Mouse (Mus musculus): Measurements from ENCODE around the gene Gm3402. TPM values are rescaled to one million over a fixed set of nuclear protein-coding genes. Genes with fewer than 3 reads are reported as not detected.
A peak's percentile ranks its signal among the peaks of the same experiment; 100 is the strongest.
"Not testable (repeated sequence)": the region's sequence is repeated elsewhere in the genome, so short reads cannot be mapped to it uniquely, and the experiment has no call there.

Gm3402 gene
- total and polyA plus RNA-seq, 2 experiments from 2014 or later, result not detected

DNA sequence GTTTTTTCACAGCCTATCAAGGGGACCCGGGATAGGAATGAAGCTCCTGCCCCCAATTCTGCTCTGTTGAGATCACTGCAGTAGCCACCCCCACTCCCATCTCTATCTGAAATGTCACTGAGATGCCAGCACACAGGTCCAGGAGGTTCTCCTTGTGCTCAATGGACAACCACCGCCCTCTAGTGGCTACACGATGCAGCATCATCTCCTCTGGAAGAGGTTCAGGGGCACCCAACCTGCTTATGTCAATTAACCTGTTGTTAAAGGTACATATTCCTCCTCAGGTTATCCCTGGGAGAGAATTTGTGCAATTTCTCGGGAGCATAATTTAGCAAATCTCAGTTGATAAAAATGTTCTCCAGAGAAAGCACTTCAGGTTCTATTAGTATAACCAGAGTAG is 25.0 kb upstream of the Gm3402 start:
- H3K4me1 ChIP-seq (ENCODE audit: insufficient read depth, low read length); H3K9me3 ChIP-seq (ENCODE audit: low read length); H3K27me3 ChIP-seq (ENCODE audit: insufficient read depth, low read length); H3K36me3 ChIP-seq (ENCODE audit: insufficient read depth, low read length); H3K4me3 ChIP-seq (ENCODE audit: low read length); ATAC-seq; H3K27ac ChIP-seq; H3K4me2 ChIP-seq (ENCODE audit: low read depth, low read length); H3K9ac ChIP-seq (replicated peaks; ENCODE audit: low read length): not testable (repeated sequence)
- peak; percentile 60 for TF ChIP-seq CTCF (IDR thresholded peaks at IDR 0.05; ENCODE audit: low read depth)
- 15% methylated on average over 3 of the region's 4 CpGs for WGBS
- DNase-seq (ENCODE audit: low spot score), result peak; percentile 28

DNA sequence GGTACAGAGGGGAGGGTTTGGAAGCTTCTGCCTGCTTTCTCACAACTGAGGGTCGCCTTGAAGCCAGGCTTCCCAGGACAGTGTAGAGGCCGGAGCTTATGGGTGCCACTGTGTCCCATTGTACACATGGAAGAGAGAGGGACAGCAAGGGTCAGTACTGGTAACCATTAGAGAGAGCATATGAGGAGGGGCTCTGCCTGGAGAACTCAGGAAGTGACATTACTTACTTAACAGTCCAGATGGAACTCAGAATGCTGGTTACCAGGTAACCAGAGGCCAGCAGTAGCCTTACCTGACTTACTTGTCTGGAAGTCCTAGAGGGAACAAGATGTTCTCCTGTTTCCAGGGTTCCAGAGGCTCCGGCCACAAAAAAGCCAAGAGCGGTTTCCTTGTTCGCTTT is 22.9 kb upstream of the Gm3402 start, which contains the start of gene Gm6370:
Gene Gm6370 (plus strand): TSS at position 301 of the 400 bp plus-strand sequence.
- H3K27me3 ChIP-seq (ENCODE audit: insufficient read depth, low read length); H3K4me1 ChIP-seq (ENCODE audit: insufficient read depth, low read length); H3K4me2 ChIP-seq (ENCODE audit: low read depth, low read length); H3K4me3 ChIP-seq (ENCODE audit: low read length); H3K9ac ChIP-seq (replicated peaks; ENCODE audit: low read length); H3K36me3 ChIP-seq (ENCODE audit: insufficient read depth, low read length); H3K27ac ChIP-seq; DNase-seq (ENCODE audit: low spot score); H3K9me3 ChIP-seq (ENCODE audit: low read length); ATAC-seq: not testable (repeated sequence)
- no CpG with 5 or more reads among the region's 5 CpGs for WGBS

DNA sequence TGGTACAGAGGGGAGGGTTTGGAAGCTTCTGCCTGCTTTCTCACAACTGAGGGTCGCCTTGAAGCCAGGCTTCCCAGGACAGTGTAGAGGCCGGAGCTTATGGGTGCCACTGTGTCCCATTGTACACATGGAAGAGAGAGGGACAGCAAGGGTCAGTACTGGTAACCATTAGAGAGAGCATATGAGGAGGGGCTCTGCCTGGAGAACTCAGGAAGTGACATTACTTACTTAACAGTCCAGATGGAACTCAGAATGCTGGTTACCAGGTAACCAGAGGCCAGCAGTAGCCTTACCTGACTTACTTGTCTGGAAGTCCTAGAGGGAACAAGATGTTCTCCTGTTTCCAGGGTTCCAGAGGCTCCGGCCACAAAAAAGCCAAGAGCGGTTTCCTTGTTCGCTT is 11.8 kb upstream of the Gm3402 start, which contains the start of gene 4930449I24Rik:
Gene 4930449I24Rik (plus strand): TSS at position 301 of the 400 bp plus-strand sequence.
- ATAC-seq; H3K9me3 ChIP-seq (ENCODE audit: low read length); H3K9ac ChIP-seq (replicated peaks; ENCODE audit: low read length); H3K4me1 ChIP-seq (ENCODE audit: insufficient read depth, low read length); H3K36me3 ChIP-seq (ENCODE audit: insufficient read depth, low read length); H3K4me3 ChIP-seq (ENCODE audit: low read length); DNase-seq (ENCODE audit: low spot score); H3K27me3 ChIP-seq (ENCODE audit: insufficient read depth, low read length); H3K4me2 ChIP-seq (ENCODE audit: low read depth, low read length); H3K27ac ChIP-seq: not testable (repeated sequence)
- WGBS, result no CpG with 5 or more reads among the region's 5 CpGs

DNA sequence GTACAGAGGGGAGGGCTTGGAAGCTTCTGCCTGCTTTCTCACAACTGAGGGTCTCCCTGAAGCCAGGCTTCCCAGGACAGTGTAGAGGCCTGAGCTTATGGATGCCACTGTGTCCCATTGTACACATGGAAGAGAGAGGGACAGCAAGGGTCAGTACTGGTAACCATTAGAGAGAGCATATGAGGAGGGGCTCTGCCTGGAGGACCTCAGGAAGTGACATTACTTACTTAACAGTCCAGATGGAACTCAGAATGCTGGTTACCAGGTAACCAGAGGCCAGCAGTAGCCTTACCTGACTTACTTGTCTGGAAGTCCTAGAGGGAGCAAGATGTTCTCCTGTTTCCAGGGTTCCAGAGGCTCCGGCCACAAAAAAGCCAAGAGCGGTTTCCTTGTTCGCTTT is 11.6 kb downstream of the Gm3402 start, which contains the start of gene Gm3404:
Gene Gm3404 (plus strand): TSS at position 301 of the 400 bp plus-strand sequence.
- H3K27ac ChIP-seq; H3K4me2 ChIP-seq (ENCODE audit: low read depth, low read length); H3K36me3 ChIP-seq (ENCODE audit: insufficient read depth, low read length); H3K4me1 ChIP-seq (ENCODE audit: insufficient read depth, low read length); H3K9me3 ChIP-seq (ENCODE audit: low read length); DNase-seq (ENCODE audit: low spot score); H3K9ac ChIP-seq (replicated peaks; ENCODE audit: low read length); H3K4me3 ChIP-seq (ENCODE audit: low read length); ATAC-seq; H3K27me3 ChIP-seq (ENCODE audit: insufficient read depth, low read length): not testable (repeated sequence)
- 100% methylated on average over 1 of the region's 3 CpGs for WGBS

DNA sequence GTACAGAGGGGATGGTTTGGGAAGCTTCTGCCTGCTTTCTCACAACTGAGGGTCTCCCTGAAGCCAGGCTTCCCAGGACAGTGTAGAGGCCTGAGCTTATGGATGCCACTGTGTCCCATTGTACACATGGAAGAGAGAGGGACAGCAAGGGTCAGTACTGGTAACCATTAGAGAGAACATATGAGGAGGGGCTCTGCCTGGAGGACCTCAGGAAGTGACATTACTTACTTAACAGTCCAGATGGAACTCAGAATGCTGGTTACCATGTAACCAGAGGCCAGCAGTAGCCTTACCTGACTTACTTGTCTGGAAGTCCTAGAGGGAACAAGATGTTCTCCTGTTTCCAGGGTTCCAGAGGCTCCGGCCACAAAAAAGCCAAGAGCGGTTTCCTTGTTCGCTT is 23.4 kb downstream of the Gm3402 start, which contains the start of gene Gm3409:
Gene Gm3409 (plus strand): TSS at position 301 of the 400 bp plus-strand sequence.
- not testable (repeated sequence) for H3K4me3 ChIP-seq (ENCODE audit: low read length); H3K9me3 ChIP-seq (ENCODE audit: low read length); H3K36me3 ChIP-seq (ENCODE audit: insufficient read depth, low read length); H3K4me1 ChIP-seq (ENCODE audit: insufficient read depth, low read length); H3K4me2 ChIP-seq (ENCODE audit: low read depth, low read length); H3K27ac ChIP-seq; H3K27me3 ChIP-seq (ENCODE audit: insufficient read depth, low read length); DNase-seq (ENCODE audit: low spot score); ATAC-seq; H3K9ac ChIP-seq (replicated peaks; ENCODE audit: low read length)
- 100% methylated on average over 3 of the region's 3 CpGs for WGBS

DNA sequence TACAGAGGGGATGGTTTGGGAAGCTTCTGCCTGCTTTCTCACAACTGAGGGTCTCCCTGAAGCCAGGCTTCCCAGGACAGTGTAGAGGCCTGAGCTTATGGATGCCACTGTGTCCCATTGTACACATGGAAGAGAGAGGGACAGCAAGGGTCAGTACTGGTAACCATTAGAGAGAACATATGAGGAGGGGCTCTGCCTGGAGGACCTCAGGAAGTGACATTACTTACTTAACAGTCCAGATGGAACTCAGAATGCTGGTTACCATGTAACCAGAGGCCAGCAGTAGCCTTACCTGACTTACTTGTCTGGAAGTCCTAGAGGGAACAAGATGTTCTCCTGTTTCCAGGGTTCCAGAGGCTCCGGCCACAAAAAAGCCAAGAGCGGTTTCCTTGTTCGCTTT is 41.9 kb downstream of the Gm3402 start, which contains the start of gene Gm3415:
Gene Gm3415 (plus strand): TSS at position 301 of the 400 bp plus-strand sequence.
- not testable (repeated sequence) for H3K4me3 ChIP-seq (ENCODE audit: low read length); H3K27ac ChIP-seq; H3K4me2 ChIP-seq (ENCODE audit: low read depth, low read length); DNase-seq (ENCODE audit: low spot score); H3K9me3 ChIP-seq (ENCODE audit: low read length); ATAC-seq; H3K27me3 ChIP-seq (ENCODE audit: insufficient read depth, low read length); H3K9ac ChIP-seq (replicated peaks; ENCODE audit: low read length); H3K4me1 ChIP-seq (ENCODE audit: insufficient read depth, low read length); H3K36me3 ChIP-seq (ENCODE audit: insufficient read depth, low read length)
- no CpG with 5 or more reads among the region's 3 CpGs for WGBS

DNA sequence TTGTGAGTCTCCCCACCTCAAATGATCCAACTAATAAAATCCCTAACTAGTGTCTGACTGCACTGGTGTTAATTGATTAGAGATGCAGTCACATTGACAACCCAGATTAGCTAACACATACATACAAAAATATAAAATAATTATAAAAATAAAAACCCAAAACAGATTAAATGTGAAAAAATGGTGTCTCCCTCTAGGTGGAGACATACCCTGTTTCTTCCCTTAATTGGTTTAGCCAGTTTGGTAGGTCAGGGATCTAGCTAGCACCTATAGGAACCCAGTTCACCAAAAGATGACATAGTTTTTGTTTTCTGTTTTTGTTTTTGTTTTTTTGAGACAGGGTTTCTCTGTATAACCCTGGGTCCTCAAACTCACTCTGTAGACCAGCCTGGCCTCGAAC is 50.3 kb downstream of the Gm3402 start:
- Histone ChIP-seq H3K9me3 (ENCODE audit: low read length) (no peaks in the 10 kb centered on the region), H3K4me3 (ENCODE audit: low read length) (no peak overlapping the region), H3K9ac (replicated peaks; ENCODE audit: low read length) (no peak overlapping the region), H3K27ac (no peak overlapping the region), H3K27me3 (ENCODE audit: insufficient read depth, low read length) (no peaks in the 10 kb centered on the region), H3K4me2 (ENCODE audit: low read depth, low read length) (no peak overlapping the region), H3K4me1 (ENCODE audit: insufficient read depth, low read length) (no peaks in the 10 kb centered on the region), H3K36me3 (ENCODE audit: insufficient read depth, low read length) (no peaks in the 10 kb centered on the region)
- DNase-seq (ENCODE audit: low spot score), result no peak
- 89% methylated on average over 1 of the region's 1 CpGs for WGBS
- TF ChIP-seq CTCF (IDR thresholded peaks at IDR 0.05; ENCODE audit: low read depth), result no peak
- no peak for ATAC-seq

Other genes with a start within 250 kb of the Gm3402 start
- 38.6 and 39.8 TPM in 2 replicates for gene Wasf3, start 129.1 kb upstream of the Gm3402 start, total RNA-seq (2014; rRNA removed)
- 15.7 and 17.0 TPM in 2 replicates for gene Wasf3, start 129.1 kb upstream of the Gm3402 start, polyA plus RNA-seq (2015; fragmentation: Nextera tagmentation; extraction: Ambion mirVana)
- 0.63 TPM in 1 of 2 replicates, not detected in the other for gene Gm6408, start 32.2 kb upstream of the Gm3402 start, total RNA-seq (2014; rRNA removed)
- gene Gm6408, start 32.2 kb upstream of the Gm3402 start, polyA plus RNA-seq (2015; fragmentation: Nextera tagmentation; extraction: Ambion mirVana), result not detected in 2 replicates
- not detected in 2 replicates for gene Gm6370, start 22.8 kb upstream of the Gm3402 start, total RNA-seq (2014; rRNA removed)
- gene Gm6370, start 22.8 kb upstream of the Gm3402 start, polyA plus RNA-seq (2015; fragmentation: Nextera tagmentation; extraction: Ambion mirVana), result not detected in 2 replicates
- not detected in 2 replicates for gene 4930449I24Rik, start 11.7 kb upstream of the Gm3402 start, total RNA-seq (2014; rRNA removed)
- not detected in 2 replicates for gene 4930449I24Rik, start 11.7 kb upstream of the Gm3402 start, polyA plus RNA-seq (2015; fragmentation: Nextera tagmentation; extraction: Ambion mirVana)
- gene Gm3404, start 11.7 kb downstream of the Gm3402 start, total RNA-seq (2014; rRNA removed), result not detected in 2 replicates
- not detected in 2 replicates for gene Gm3404, start 11.7 kb downstream of the Gm3402 start, polyA plus RNA-seq (2015; fragmentation: Nextera tagmentation; extraction: Ambion mirVana)
- not detected in 2 replicates for gene Gm3409, start 23.5 kb downstream of the Gm3402 start, total RNA-seq (2014; rRNA removed)
- gene Gm3409, start 23.5 kb downstream of the Gm3402 start, polyA plus RNA-seq (2015; fragmentation: Nextera tagmentation; extraction: Ambion mirVana), result not detected in 2 replicates
- not detected in 2 replicates for gene Gm3415, start 42.0 kb downstream of the Gm3402 start, total RNA-seq (2014; rRNA removed)
- gene Gm3415, start 42.0 kb downstream of the Gm3402 start, polyA plus RNA-seq (2015; fragmentation: Nextera tagmentation; extraction: Ambion mirVana), result not detected in 2 replicates
- 37.2 and 38.6 TPM in 2 replicates for gene Gpr12, start 71.1 kb downstream of the Gm3402 start, total RNA-seq (2014; rRNA removed)
- gene Gpr12, start 71.1 kb downstream of the Gm3402 start, polyA plus RNA-seq (2015; fragmentation: Nextera tagmentation; extraction: Ambion mirVana), result 14.6 and 18.9 TPM in 2 replicates

All from hindbrain, postnatal 0 days (tissue).